Mouse (Mus musculus) heart, postnatal 0 days (tissue): ENCODE measurements at regions not wholly inside any gene's neighbourhood (a gene's known extent, or its start where the extent isn't known, plus 50 kb on each side); places are given as distances from the start of the nearest gene placed in this dataset.

Experiments used
- CTCF ChIP-seq: IDR thresholded peaks from 2 replicates; pipeline ENCODE4 v1.5.1; 2016; ENCODE audit warnings: antibody characterized with exemption, control low read depth, low read depth
- EP300 ChIP-seq: IDR thresholded peaks from 2 replicates; pipeline ENCODE4 v1.6.1; 2016; ENCODE audit warnings: antibody characterized with exemption, low read depth

DNA sequence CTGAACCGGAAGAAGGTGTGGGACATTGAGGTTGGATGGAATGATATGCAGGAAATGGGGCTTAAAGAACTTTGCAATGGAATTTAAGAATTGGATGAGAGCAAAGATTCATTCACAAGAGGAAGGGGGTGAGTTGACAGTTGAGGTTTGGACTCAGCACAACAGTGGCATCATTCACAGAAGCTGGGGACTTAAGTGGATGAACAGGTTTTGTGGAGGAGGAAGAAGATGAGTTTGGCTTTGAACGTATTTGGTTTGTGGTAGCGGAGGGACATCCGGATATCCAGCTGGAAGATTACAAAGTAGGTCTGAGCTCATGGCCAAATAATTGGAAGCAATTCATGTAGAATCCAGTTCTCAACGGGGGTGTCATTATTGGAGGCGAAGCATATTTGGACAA, 121.3 kb downstream of the Dusp6 start:
- TF ChIP-seq CTCF (no peak), EP300 (no peak)
